9 mouse cellular contexts compared by ENCODE assay signal in genomic region chr8:34689825-34690493, GRCm38 (mm10).
DNase-seq lines count a peak whose midpoint lies in the region; ATAC-seq and TF ChIP-seq lines count a peak whose summit lies in the region.
"Had no signal": no experiment of that assay in that cellular context is flagged by ENCODE, and none has a peak within 500 bp of the region (broad histone marks: within the 10 kb centered on the region; RNA-seq: fewer than 3 reads in every experiment).

No protein-coding gene starts in this region.

- H3K9me3 ChIP-seq in ES-Bruce4 (replicated peaks; ENCODE audit: control insufficient read depth, insufficient read depth, low read length, poor library complexity, severe bottlenecking), result peaks cover 11% of the 10 kb centered on the region
- no peaks in the 10 kb centered on the region for H3K9me3 ChIP-seq in embryonic facial prominence, embryonic 14.5 days (ENCODE audit: control insufficient read depth, low read length)
- H3K9me3 ChIP-seq in intestine, embryonic 16.5 days (ENCODE audit: control insufficient read depth, low read length), result no peaks in the 10 kb centered on the region
- no peaks in the 10 kb centered on the region for H3K9me3 ChIP-seq in midbrain, embryonic 10.5 days (replicated peaks)

- peaks cover 4% of the 10 kb centered on the region for H3K4me1 ChIP-seq in ES-Bruce4 (ENCODE audit: control insufficient read depth, insufficient read depth, low read length)
- H3K4me1 ChIP-seq in embryonic facial prominence, embryonic 14.5 days (ENCODE audit: control insufficient read depth, insufficient read depth, low read length), result peaks cover 11% of the 10 kb centered on the region; the same call in 1 of the 2 replicates
- peaks cover 4% of the 10 kb centered on the region; the same call in 1 of the 2 replicates for H3K4me1 ChIP-seq in intestine, embryonic 16.5 days (ENCODE audit: control insufficient read depth, insufficient read depth, low read length)
- H3K4me1 ChIP-seq in midbrain, embryonic 10.5 days, result peaks cover 18% of the 10 kb centered on the region

- no peaks in the 10 kb centered on the region for H3K36me3 ChIP-seq in ES-Bruce4 (ENCODE audit: control insufficient read depth, insufficient read depth, low read length, poor library complexity, severe bottlenecking)
- no peaks in the 10 kb centered on the region for H3K36me3 ChIP-seq in embryonic facial prominence, embryonic 14.5 days (ENCODE audit: control insufficient read depth, insufficient read depth, low read length)
- H3K36me3 ChIP-seq in intestine, embryonic 16.5 days (ENCODE audit: control insufficient read depth, insufficient read depth, low read length), result no peaks in the 10 kb centered on the region
- H3K36me3 ChIP-seq in midbrain, embryonic 10.5 days, result no peaks in the 10 kb centered on the region

- TF ChIP-seq CTCF in ES-Bruce4 (IDR thresholded peaks at IDR 0.05; ENCODE audit: low read depth, low read length), result no peak

- DNase-seq in embryonic facial prominence, embryonic 14.5 days (ENCODE audit: low spot score), result no peak
- no peak for DNase-seq in midbrain, embryonic 10.5 days (ENCODE audit: low spot score)
- DNase-seq in layer of hippocampus, postnatal 36 days, result no peak
- DNase-seq in left cerebral cortex, adult 18-20 months (ENCODE audit: low spot score in 2 of 2), result no peak
- DNase-seq in T-cell, adult 2 months (ENCODE audit: low spot score), result no peak
- no peak for DNase-seq in c-Kit-positive CD71-positive TER-119-positive erythroid progenitor cells, embryonic 14.5 days (ENCODE audit: low spot score)
- DNase-seq: adrenal gland, adult 2 months had no signal

- peak overlapping the region; percentile 50 for H3K4me2 ChIP-seq in embryonic facial prominence, embryonic 14.5 days (ENCODE audit: low read depth, low read length)
- peak overlapping the region; percentile 55 for H3K4me2 ChIP-seq in intestine, embryonic 16.5 days (ENCODE audit: low read depth, low read length)

- H3K9ac ChIP-seq in ES-Bruce4 (ENCODE audit: low read depth, poor library complexity, severe bottlenecking), result peak overlapping the region; percentile 37; the same call in 1 of the 2 replicates
- H3K9ac ChIP-seq in embryonic facial prominence, embryonic 14.5 days (ENCODE audit: low read depth, low read length), result no peak overlapping the region; the same call in 1 of the 2 replicates
- H3K9ac ChIP-seq in intestine, embryonic 16.5 days (ENCODE audit: low read depth, low read length), result peak overlapping the region; percentile 57

- H3K4me3 ChIP-seq in ES-Bruce4 (ENCODE audit: low read depth, low read length), result peak overlapping the region; percentile 11; the same call in 1 of the 2 replicates
- peak overlapping the region; percentile 25 for H3K4me3 ChIP-seq in embryonic facial prominence, embryonic 14.5 days (ENCODE audit: low read depth, low read length)
- peak overlapping the region; percentile 41 for H3K4me3 ChIP-seq in intestine, embryonic 16.5 days (ENCODE audit: low read length)
- peak overlapping the region; percentile 34 for H3K4me3 ChIP-seq in midbrain, embryonic 10.5 days

- WGBS in embryonic facial prominence, embryonic 14.5 days, result 13% methylated on average over 9 of the region's 9 CpGs
- 20% methylated on average over 9 of the region's 9 CpGs for WGBS in intestine, embryonic 16.5 days
- 13% methylated on average over 9 of the region's 9 CpGs for WGBS in midbrain, embryonic 10.5 days

- TF ChIP-seq EP300 in ES-Bruce4 (IDR thresholded peaks at IDR 0.05; ENCODE audit: insufficient read depth, low read depth, low read length), result no peak

- no peak overlapping the region for H3K27ac ChIP-seq in ES-Bruce4 (ENCODE audit: insufficient read depth, low read length)
- H3K27ac ChIP-seq in embryonic facial prominence, embryonic 14.5 days (replicated peaks; ENCODE audit: low read depth, low read length), result no peak overlapping the region
- H3K27ac ChIP-seq in intestine, embryonic 16.5 days (ENCODE audit: low read length), result 0 out of 2 replicates have a peak overlapping the region, but pooled peaks have one; percentile 19
- no peak overlapping the region for H3K27ac ChIP-seq in midbrain, embryonic 10.5 days (replicated peaks)

- no peak for TF ChIP-seq POLR2A in ES-Bruce4 (IDR thresholded peaks at IDR 0.05; ENCODE audit: insufficient read depth, low read length)

- ATAC-seq in embryonic facial prominence, embryonic 14.5 days (ENCODE audit: low read depth), result peak; percentile 35
- no peak; the same call in 1 of the 2 replicates for ATAC-seq in intestine, embryonic 16.5 days

- no peaks in the 10 kb centered on the region for H3K27me3 ChIP-seq in ES-Bruce4 (ENCODE audit: control insufficient read depth, insufficient read depth, low read length, poor library complexity, severe bottlenecking)
- peaks cover 13% of the 10 kb centered on the region for H3K27me3 ChIP-seq in embryonic facial prominence, embryonic 14.5 days (replicated peaks; ENCODE audit: control insufficient read depth, insufficient read depth, low read length)
- no peaks in the 10 kb centered on the region for H3K27me3 ChIP-seq in intestine, embryonic 16.5 days (replicated peaks; ENCODE audit: control insufficient read depth, insufficient read depth, low read length)
- peaks cover 48% of the 10 kb centered on the region for H3K27me3 ChIP-seq in midbrain, embryonic 10.5 days (ENCODE audit: low read depth, poor library complexity, severe bottlenecking)
